Mouse (Mus musculus): ENCODE measurements around the gene Cfap43. TPM values are rescaled to one million over a fixed set of nuclear protein-coding genes. Genes with fewer than 3 reads are reported as not detected.
"Not testable (repeated sequence)": the region's sequence is repeated elsewhere in the genome, so short reads cannot be mapped to it uniquely, and the experiment has no call there.

Cfap43 gene
- total and polyA plus RNA-seq, 3 experiments: 3.2 to 12.7 (median 11.7) TPM

GRCm38 (mm10) chr19:47854796-47855783 lies 64.0 kb downstream of the Cfap43 start, which contains the start of gene Gsto1 (continued):
- TF ChIP-seq TCF12 (IDR thresholded peaks at IDR 0.05; ENCODE audit: low read depth, low read length): peak; percentile 56; the same call in 1 of the 2 replicates

GRCm38 (mm10) chr19:47853951-47854795 lies 64.9 kb downstream of the Cfap43 start:
- Histone ChIP-seq H3K36me3 (replicated peaks in 1 of 2; ENCODE audit: control insufficient read depth in 1 of 2, insufficient read depth in 1 of 2, low read length in 1 of 2) (peaks cover 5 to 24% of the 10 kb centered on the region in 2 experiments), H3K27ac (ENCODE audit: insufficient read depth, low read depth) (no peak overlapping the region), H3K79me2 (replicated peaks; ENCODE audit: control insufficient read depth, extremely low read depth, insufficient read depth, poor library complexity, severe bottlenecking) (no peaks in the 10 kb centered on the region), H3K4me3 (replicated peaks in 1 of 3; ENCODE audit: low read depth in 2 of 3, low read length in 2 of 3, poor library complexity in 1 of 3) (peak overlapping the region; percentile 53 to 77 (median 76)), H3K9ac (ENCODE audit: insufficient read depth, low read depth) (no peak overlapping the region), H3K27me3 (replicated peaks) (peaks cover 2% of the 10 kb centered on the region), H3K9me3 (replicated peaks; ENCODE audit: low read length) (no peaks in the 10 kb centered on the region), H3K4me1 (ENCODE audit: control insufficient read depth in 1 of 2, insufficient read depth in 2 of 2) (peaks cover 18 to 39% of the 10 kb centered on the region in 2 experiments), H3K4me2 (ENCODE audit: insufficient read depth, low read depth, poor library complexity, severe bottlenecking) (peak overlapping the region; percentile 60)
- in situ Hi-C loops (cut with MboI; ENCODE audit: low pct_ligation_motif_present, low pct_unique_long_range_greater_than_20kb, low sequenced_read_pairs) (loop anchor here (25.0 kb wide), 1 partner anchor 492 kb away; no protein-coding TSS in a partner anchor), dilution Hi-C loops (cut with MboI; ENCODE audit: extremely low pct_ligation_motif_present, extremely low pct_unique_long_range_greater_than_20kb, low sequenced_read_pairs) (no loop called here)
- TF ChIP-seq CTCF (conservative IDR thresholded peaks at IDR 0.05 in 1 of 2, IDR thresholded peaks at IDR 0.05 in 1 of 2; ENCODE audit: low read depth in 2 of 2, low read length in 2 of 2): peak in 1 of 2 experiments; percentile 22; a peak in 1 of 4 replicates
- 0 out of 2 replicates have a peak, but pooled peaks have one; percentile 31 for TF ChIP-seq RCOR1 (conservative IDR thresholded peaks at IDR 0.05; ENCODE audit: low read depth, low read length)
- TF ChIP-seq POLR2A (IDR thresholded peaks at IDR 0.05; ENCODE audit: low read depth, low read length): no peak
- DNase-seq (ENCODE audit: extremely low read depth): no peak

GRCm38 (mm10) chr19:47853053-47853452 lies 66.0 kb downstream of the Cfap43 start:
- Histone ChIP-seq H3K4me3 (replicated peaks in 1 of 3; ENCODE audit: low read depth in 2 of 3, low read length in 2 of 3, poor library complexity in 1 of 3) (no peak overlapping the region), H3K27me3 (replicated peaks) (peaks cover 2% of the 10 kb centered on the region), H3K4me1 (ENCODE audit: control insufficient read depth in 1 of 2, insufficient read depth in 2 of 2) (peaks cover 11 to 28% of the 10 kb centered on the region in 2 experiments), H3K9ac (ENCODE audit: insufficient read depth, low read depth) (no peak overlapping the region), H3K4me2 (ENCODE audit: insufficient read depth, low read depth, poor library complexity, severe bottlenecking) (no peak overlapping the region), H3K9me3 (replicated peaks; ENCODE audit: low read length) (no peaks in the 10 kb centered on the region), H3K79me2 (replicated peaks; ENCODE audit: control insufficient read depth, extremely low read depth, insufficient read depth, poor library complexity, severe bottlenecking) (no peaks in the 10 kb centered on the region), H3K36me3 (replicated peaks in 1 of 2; ENCODE audit: control insufficient read depth in 1 of 2, insufficient read depth in 1 of 2, low read length in 1 of 2) (peaks cover 0 to 13% of the 10 kb centered on the region in 2 experiments), H3K27ac (ENCODE audit: insufficient read depth, low read depth) (no peak overlapping the region)
- no peak for TF ChIP-seq ELF1 (IDR thresholded peaks at IDR 0.05; ENCODE audit: low read depth, low read length)
- no peak for TF ChIP-seq BHLHE40 (IDR thresholded peaks at IDR 0.05; ENCODE audit: low read depth, low read length)
- no peak for TF ChIP-seq MAZ (IDR thresholded peaks at IDR 0.05; ENCODE audit: low read depth, low read length)
- no peak for TF ChIP-seq RCOR1 (conservative IDR thresholded peaks at IDR 0.05; ENCODE audit: low read depth, low read length)
- TF ChIP-seq MAFK (IDR thresholded peaks at IDR 0.05; ENCODE audit: insufficient replicate concordance, low read length): no peak
- TF ChIP-seq ZC3H11A (IDR thresholded peaks at IDR 0.05; ENCODE audit: low read depth, low read length): no peak
- TF ChIP-seq JUN (IDR thresholded peaks at IDR 0.05; ENCODE audit: insufficient read depth, low read depth, low read length): no peak
- TF ChIP-seq NELFE (IDR thresholded peaks at IDR 0.05; ENCODE audit: low read depth, low read length): no peak
- TF ChIP-seq KAT2A (IDR thresholded peaks at IDR 0.05; ENCODE audit: insufficient replicate concordance, low read length): no peak
- TF ChIP-seq POLR2A (IDR thresholded peaks at IDR 0.05; ENCODE audit: low read depth, low read length): no peak
- TF ChIP-seq GABPA (IDR thresholded peaks at IDR 0.05; ENCODE audit: insufficient replicate concordance, low read depth, low read length): no peak
- TF ChIP-seq TCF12 (IDR thresholded peaks at IDR 0.05; ENCODE audit: low read depth, low read length): no peak
- TF ChIP-seq HCFC1 (IDR thresholded peaks at IDR 0.05; ENCODE audit: low read depth, low read length): no peak
- TF ChIP-seq MYC (IDR thresholded peaks at IDR 0.05; ENCODE audit: low read depth, low read length): no peak
- no peak for TF ChIP-seq MAX (IDR thresholded peaks at IDR 0.05; ENCODE audit: low read length)
- TF ChIP-seq ZMIZ1 (IDR thresholded peaks at IDR 0.05; ENCODE audit: low read depth, low read length): no peak
- no peak for DNase-seq (ENCODE audit: extremely low read depth)
- dilution Hi-C loops (cut with MboI; ENCODE audit: extremely low pct_ligation_motif_present, extremely low pct_unique_long_range_greater_than_20kb, low sequenced_read_pairs): no loop called here
- in situ Hi-C loops (cut with MboI; ENCODE audit: low pct_ligation_motif_present, low pct_unique_long_range_greater_than_20kb, low sequenced_read_pairs): loop anchor here (25.0 kb wide), 1 partner anchor 491 kb away; no protein-coding TSS in a partner anchor

GRCm38 (mm10) chr19:47852131-47852530 lies 67.0 kb downstream of the Cfap43 start:
- H3K4me3 ChIP-seq (replicated peaks in 1 of 3; ENCODE audit: low read depth in 2 of 3, low read length in 2 of 3, poor library complexity in 1 of 3); H3K9me3 ChIP-seq (replicated peaks; ENCODE audit: low read length); H3K79me2 ChIP-seq (replicated peaks; ENCODE audit: control insufficient read depth, extremely low read depth, insufficient read depth, poor library complexity, severe bottlenecking); H3K9ac ChIP-seq (ENCODE audit: insufficient read depth, low read depth); H3K27ac ChIP-seq (ENCODE audit: insufficient read depth, low read depth); DNase-seq (ENCODE audit: extremely low read depth); dilution Hi-C loops (cut with MboI; ENCODE audit: extremely low pct_ligation_motif_present, extremely low pct_unique_long_range_greater_than_20kb, low sequenced_read_pairs); H3K27me3 ChIP-seq (replicated peaks); H3K36me3 ChIP-seq (replicated peaks in 1 of 2; ENCODE audit: control insufficient read depth in 1 of 2, insufficient read depth in 1 of 2, low read length in 1 of 2); H3K4me2 ChIP-seq (ENCODE audit: insufficient read depth, low read depth, poor library complexity, severe bottlenecking): not testable (repeated sequence)
- in situ Hi-C loops (cut with MboI; ENCODE audit: low pct_ligation_motif_present, low pct_unique_long_range_greater_than_20kb, low sequenced_read_pairs): loop anchor here (25.0 kb wide), 1 partner anchor 490 kb away; no protein-coding TSS in a partner anchor
- H3K4me1 ChIP-seq (ENCODE audit: control insufficient read depth in 1 of 2, insufficient read depth in 2 of 2): peaks cover 3 to 19% of the 10 kb centered on the region in 2 experiments
